Mouse (Mus musculus) erythroblast, embryonic 14.5 days (primary cell): ENCODE measurements around the gene Actr8.

ENCODE experiments used
- GATA1 ChIP-seq: IDR thresholded peaks from 2 replicates; pipeline ENCODE4 v1.6.1; 2012; ENCODE audit warnings: low read length, inconsistent platforms, mixed read lengths
- TAL1 ChIP-seq: IDR thresholded peaks from 3 replicates; pipeline ENCODE4 v1.6.1; 2012; ENCODE audit warnings: low read length, inconsistent platforms, mixed read lengths

DNA sequence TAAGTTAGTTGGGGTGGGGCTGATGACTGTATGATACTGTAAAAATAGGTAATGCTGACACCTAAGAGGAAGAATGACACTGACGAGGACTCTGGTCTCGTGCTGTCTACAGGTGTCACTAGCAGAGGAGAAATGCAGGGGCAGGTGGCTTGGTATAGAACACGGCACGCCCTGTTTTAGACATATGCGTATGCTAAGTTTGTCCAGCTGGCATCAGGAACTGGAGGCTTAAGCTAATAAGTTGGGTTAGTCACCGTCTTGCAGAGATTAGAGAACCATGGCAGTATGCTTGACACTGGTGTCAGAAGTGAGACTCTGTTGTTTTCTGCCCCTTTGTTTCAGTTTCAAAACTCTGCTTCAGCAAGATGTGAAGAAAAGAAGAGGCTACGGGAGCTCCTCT is 6.7 kb upstream of the Actr8 start:
- TF ChIP-seq TAL1 = no peak
- TF ChIP-seq GATA1 = no peak
